Mouse (Mus musculus): ENCODE measurements around the gene Timm17b. TPM values are rescaled to one million over a fixed set of nuclear protein-coding genes. Genes with fewer than 3 reads are reported as not detected.
"Not testable (repeated sequence)": the region's sequence is repeated elsewhere in the genome, so short reads cannot be mapped to it uniquely, and the experiment has no call there.

Gene Timm17b
- polyA plus RNA-seq, 1 experiment from 2014 or later, result 117 TPM

DNA sequence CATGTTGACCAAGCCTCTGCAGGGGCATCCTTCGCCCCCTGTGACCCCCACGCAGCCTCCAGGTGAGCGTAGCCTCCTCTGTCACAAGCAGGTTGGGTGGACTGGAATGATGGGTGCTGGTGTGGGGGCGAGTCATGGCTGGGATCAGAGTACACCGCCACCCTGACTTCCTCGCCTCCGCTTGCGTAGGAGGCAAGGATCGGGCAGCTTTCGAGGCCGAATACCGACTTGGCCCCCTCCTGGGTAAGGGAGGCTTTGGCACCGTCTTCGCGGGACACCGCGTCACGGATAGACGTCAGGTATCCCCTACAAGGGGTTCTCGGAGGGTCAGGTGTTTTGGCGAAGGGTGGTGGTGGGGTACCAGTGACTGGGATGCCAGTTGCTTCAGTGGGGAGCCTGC, 20.7 kb upstream of the Timm17b start:
- 17% methylated on average over 21 of the region's 21 CpGs for WGBS
- 0 out of 2 replicates have a peak, but pooled peaks cover 6% of the 10 kb centered on the region for H3K27me3 ChIP-seq (replicated peaks)
- peak overlapping the region; percentile 91 for H3K4me2 ChIP-seq
- peak overlapping the region; percentile 73 for H3K9ac ChIP-seq
- no peaks in the 10 kb centered on the region for H3K9me3 ChIP-seq (replicated peaks)
- peaks cover 14% of the 10 kb centered on the region for H3K36me3 ChIP-seq
- 0 out of 2 replicates have a peak, but pooled peaks have one; percentile 13 for ATAC-seq (ENCODE audit: insufficient number of reproducible peaks, low FRiP score)
- H3K4me1 ChIP-seq (replicated peaks), result peaks cover 7% of the 10 kb centered on the region; the same call in 1 of the 2 replicates
- no peak overlapping the region for H3K27ac ChIP-seq (ENCODE audit: poor library complexity, severe bottlenecking)
- peak overlapping the region; percentile 52 for H3K4me3 ChIP-seq

DNA sequence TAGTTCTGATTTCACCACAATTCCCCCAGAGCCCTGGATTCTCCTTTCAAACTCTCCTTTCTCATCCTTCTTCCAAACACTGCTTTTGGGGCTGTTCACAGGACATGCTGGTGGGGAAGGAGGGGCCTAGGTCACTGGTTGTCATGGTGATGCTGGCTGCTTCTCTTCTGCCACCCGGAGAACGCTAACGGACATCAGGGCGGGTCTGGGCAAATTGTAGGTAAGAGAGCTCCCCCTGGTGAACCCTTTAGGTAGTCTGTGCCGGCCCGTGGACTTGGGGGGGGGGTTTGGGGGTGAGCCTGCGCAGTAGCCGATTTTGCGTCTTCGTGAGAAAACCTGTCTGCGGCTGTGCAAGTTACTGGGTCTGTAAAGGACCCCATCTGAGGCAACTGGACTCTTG, 19.3 kb upstream of the Timm17b start:
- H3K4me2 ChIP-seq, result peak overlapping the region; percentile 56
- peaks cover 7% of the 10 kb centered on the region; the same call in 1 of the 2 replicates for H3K4me1 ChIP-seq (replicated peaks)
- 9% methylated on average over 11 of the region's 11 CpGs for WGBS
- peaks cover 6% of the 10 kb centered on the region for H3K36me3 ChIP-seq
- no peak overlapping the region for H3K27ac ChIP-seq (ENCODE audit: poor library complexity, severe bottlenecking)
- ATAC-seq (ENCODE audit: insufficient number of reproducible peaks, low FRiP score), result 0 out of 2 replicates have a peak, but pooled peaks have one; percentile 13
- H3K27me3 ChIP-seq (replicated peaks), result 0 out of 2 replicates have a peak, but pooled peaks cover 6% of the 10 kb centered on the region
- H3K9ac ChIP-seq, result no peak overlapping the region
- no peaks in the 10 kb centered on the region for H3K9me3 ChIP-seq (replicated peaks)
- H3K4me3 ChIP-seq, result peak overlapping the region; percentile 20; the same call in 1 of the 2 replicates

DNA sequence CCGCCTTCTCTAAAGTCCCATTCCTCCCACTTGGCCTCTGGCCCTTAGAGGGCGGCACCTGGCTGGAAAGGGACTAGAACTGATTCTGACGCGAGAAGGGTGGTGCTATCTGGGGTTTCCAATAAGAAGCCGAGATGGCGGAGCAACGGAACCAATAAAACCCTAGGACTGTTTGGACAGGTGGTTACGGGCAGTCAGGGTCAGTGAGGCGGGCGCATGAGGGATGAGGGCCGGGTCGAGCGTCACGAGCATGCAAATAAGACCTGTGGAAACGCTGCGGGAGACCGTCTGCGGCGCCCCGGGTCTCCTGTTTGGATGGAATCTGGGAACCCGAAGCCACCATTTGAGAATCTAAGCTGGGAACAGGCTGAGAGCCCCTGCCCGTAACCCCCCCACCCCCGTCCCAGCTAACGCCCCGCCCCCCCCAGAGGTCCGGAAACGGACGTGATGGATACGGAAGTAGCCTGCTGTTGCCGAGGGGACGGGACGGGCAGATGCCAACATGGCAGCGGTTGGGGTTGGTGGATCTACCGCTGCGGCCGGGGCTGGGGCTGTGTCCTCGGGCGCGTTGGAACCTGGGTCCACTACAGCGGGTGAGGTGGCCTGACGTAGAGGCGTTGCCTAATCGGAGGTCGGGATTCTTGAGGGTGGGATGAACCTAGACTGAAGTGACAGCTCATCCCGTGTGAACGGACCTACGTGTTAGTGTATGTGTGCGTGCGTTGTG, 15.2 kb upstream of the Timm17b start, which contains the start of gene Slc35a2:
Slc35a2 (plus strand) TSS at position 188 of the 727 bp plus-strand sequence.
- Histone ChIP-seq H3K4me1 (replicated peaks) (peaks cover 4% of the 10 kb centered on the region; the same call in 1 of the 2 replicates), H3K4me2 (peak within 1 kb of the TSS; percentile 73), H3K9me3 (replicated peaks) (no peaks in the 10 kb centered on the region), H3K27ac (ENCODE audit: poor library complexity, severe bottlenecking) (peak within 1 kb of the TSS; percentile 88), H3K36me3 (0 out of 2 replicates have a peak, but pooled peaks cover 10% of the 10 kb centered on the region), H3K9ac (peak within 1 kb of the TSS; percentile 61), H3K27me3 (replicated peaks) (no peaks in the 10 kb centered on the region), H3K4me3 (peak within 1 kb of the TSS; percentile 68)
- 7% methylated on average over 49 of the region's 49 CpGs for WGBS
- peak; percentile 92 for ATAC-seq (ENCODE audit: insufficient number of reproducible peaks, low FRiP score)

DNA sequence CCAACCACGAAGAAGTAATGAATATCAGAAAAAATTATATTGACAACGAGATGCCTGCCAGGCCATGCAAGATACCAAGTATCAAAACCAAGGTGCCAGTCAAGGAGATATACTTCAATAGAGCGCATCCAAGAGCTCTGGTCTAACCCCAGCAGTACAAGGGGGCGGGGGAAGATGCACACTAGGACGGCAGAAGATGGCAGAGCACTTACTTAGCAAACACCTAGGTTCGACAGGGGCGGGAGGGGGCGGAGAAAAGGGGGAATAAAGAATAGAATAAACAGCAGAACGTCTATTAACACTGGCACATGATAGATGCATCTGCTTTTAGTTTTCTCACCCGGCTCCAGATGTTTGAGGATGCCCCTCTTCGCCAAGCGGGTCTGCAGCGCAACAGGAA, 946 bp upstream of the Timm17b start:
- Histone ChIP-seq H3K9ac (peak overlapping the region; percentile 68), H3K36me3 (peaks cover 25% of the 10 kb centered on the region), H3K4me1 (replicated peaks) (peaks cover 5% of the 10 kb centered on the region; the same call in 1 of the 2 replicates), H3K9me3 (replicated peaks) (no peaks in the 10 kb centered on the region), H3K4me2 (peak overlapping the region; percentile 75), H3K27me3 (replicated peaks) (no peaks in the 10 kb centered on the region), H3K4me3 (peak overlapping the region; percentile 70), H3K27ac (ENCODE audit: poor library complexity, severe bottlenecking) (no peak overlapping the region)
- 30% methylated on average over 13 of the region's 13 CpGs for WGBS
- ATAC-seq (ENCODE audit: insufficient number of reproducible peaks, low FRiP score), result no peak

DNA sequence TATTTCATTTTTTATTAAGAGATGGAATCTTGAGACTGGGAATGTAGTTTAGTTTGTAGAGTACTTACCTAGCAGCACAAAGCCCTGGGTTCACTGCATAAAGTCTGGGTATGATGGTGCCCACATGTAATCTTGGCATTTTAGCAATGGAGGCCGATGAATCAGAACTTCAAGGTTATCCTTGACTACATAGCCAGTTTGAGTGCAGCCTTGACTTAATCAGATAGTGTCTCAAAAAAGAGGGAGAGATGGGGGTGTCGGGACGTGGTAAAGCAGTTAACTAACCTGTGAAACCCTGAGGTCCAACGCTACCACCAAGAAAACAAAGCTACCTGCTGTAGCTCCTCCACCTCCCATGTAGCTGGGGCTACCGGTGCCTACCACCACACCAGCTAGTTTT, 5.3 kb downstream of the Timm17b start:
- H3K4me3 ChIP-seq, result no peak overlapping the region
- no peak overlapping the region for H3K4me2 ChIP-seq
- H3K9me3 ChIP-seq (replicated peaks), result no peaks in the 10 kb centered on the region
- no peaks in the 10 kb centered on the region for H3K4me1 ChIP-seq (replicated peaks)
- H3K27ac ChIP-seq (ENCODE audit: poor library complexity, severe bottlenecking), result no peak overlapping the region
- peaks cover 21% of the 10 kb centered on the region for H3K36me3 ChIP-seq
- no peak overlapping the region for H3K9ac ChIP-seq
- no peak for ATAC-seq (ENCODE audit: insufficient number of reproducible peaks, low FRiP score)
- 87% methylated on average over 5 of the region's 5 CpGs for WGBS
- no peaks in the 10 kb centered on the region for H3K27me3 ChIP-seq (replicated peaks)

DNA sequence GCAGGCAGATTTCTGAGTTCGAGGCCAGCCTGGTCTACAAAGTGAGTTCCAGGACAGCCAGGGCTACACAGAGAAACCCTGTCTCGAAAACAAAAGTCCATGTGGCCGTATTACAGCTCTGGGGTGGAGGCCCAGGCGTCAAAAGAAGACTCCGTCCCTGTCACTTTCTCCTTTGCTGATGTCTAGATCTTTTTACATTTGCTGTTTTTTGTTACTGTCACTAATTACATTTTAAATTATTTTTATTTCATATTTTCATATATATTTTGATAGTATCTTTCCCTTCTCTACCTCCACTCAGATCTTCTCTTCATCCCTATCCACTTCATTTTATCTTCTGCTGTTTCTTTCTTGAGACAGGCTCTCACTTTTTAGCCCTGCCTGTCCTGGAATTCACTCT, 8.6 kb downstream of the Timm17b start, which contains the start of gene Gm10491:
Gm10491 (minus strand) TSS at position 101 of the 400 bp plus-strand sequence.
- no peaks in the 10 kb centered on the region for H3K4me1 ChIP-seq (replicated peaks)
- no peak within 1 kb of the TSS for H3K4me2 ChIP-seq
- no peak within 1 kb of the TSS for H3K4me3 ChIP-seq
- no peaks in the 10 kb centered on the region for H3K9me3 ChIP-seq (replicated peaks)
- ATAC-seq (ENCODE audit: insufficient number of reproducible peaks, low FRiP score), result no peak
- no peak within 1 kb of the TSS for H3K27ac ChIP-seq (ENCODE audit: poor library complexity, severe bottlenecking)
- H3K27me3 ChIP-seq (replicated peaks), result no peaks in the 10 kb centered on the region
- peaks cover 21% of the 10 kb centered on the region for H3K36me3 ChIP-seq
- 82% methylated on average over 5 of the region's 5 CpGs for WGBS
- H3K9ac ChIP-seq, result no peak within 1 kb of the TSS

DNA sequence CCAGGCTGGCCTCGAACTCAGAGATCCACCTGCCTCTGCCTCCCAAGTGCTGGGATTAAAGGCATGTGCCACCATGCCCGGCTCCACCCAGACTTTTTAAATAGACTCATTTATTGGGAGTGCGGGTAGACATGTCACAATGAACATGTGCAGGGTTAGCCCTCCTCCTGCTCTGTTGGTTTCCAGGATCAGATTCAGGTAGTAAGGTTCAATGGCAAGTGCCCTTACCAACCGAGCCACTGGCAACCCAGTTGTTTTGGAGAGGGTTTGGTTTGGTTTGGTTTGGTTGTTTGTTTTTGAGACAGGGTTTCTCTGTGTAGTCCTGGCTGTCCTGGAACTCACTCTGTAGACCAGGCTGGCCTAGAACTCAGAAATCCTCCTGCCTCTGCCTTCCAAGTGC, 10.1 kb downstream of the Timm17b start, which contains the start of gene Gm10490:
Gm10490 (plus strand) TSS at position 301 of the 400 bp plus-strand sequence.
- peaks cover 13% of the 10 kb centered on the region for H3K36me3 ChIP-seq
- not testable (repeated sequence) for H3K9me3 ChIP-seq (replicated peaks); H3K27me3 ChIP-seq (replicated peaks); ATAC-seq (ENCODE audit: insufficient number of reproducible peaks, low FRiP score); H3K9ac ChIP-seq; H3K4me1 ChIP-seq (replicated peaks); H3K4me3 ChIP-seq; H3K27ac ChIP-seq (ENCODE audit: poor library complexity, severe bottlenecking); H3K4me2 ChIP-seq
- WGBS, result 85% methylated on average over 4 of the region's 4 CpGs

DNA sequence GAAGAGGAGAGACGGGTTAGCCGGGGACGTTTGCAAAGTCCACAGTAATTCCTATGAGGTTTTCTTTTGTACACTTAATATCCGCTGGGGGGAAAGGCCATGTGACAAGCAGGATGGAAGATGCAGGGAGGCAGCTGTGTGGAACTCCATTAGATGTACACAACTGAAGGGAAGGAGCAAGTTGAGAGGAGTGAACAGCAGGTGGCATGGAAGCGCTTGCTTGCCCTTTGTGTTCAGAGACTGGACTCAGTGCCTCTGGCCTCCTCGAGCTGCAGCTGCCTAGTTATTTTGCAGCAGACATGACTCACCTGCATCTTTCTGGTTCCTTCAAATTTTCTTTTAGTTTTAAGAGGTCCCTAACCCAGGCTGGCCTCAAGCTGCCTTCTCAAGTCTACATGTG, 11.3 kb downstream of the Timm17b start:
- Histone ChIP-seq H3K27ac (ENCODE audit: poor library complexity, severe bottlenecking) (no peak overlapping the region), H3K9me3 (replicated peaks) (no peaks in the 10 kb centered on the region), H3K9ac (no peak overlapping the region), H3K4me1 (replicated peaks) (no peaks in the 10 kb centered on the region), H3K27me3 (replicated peaks) (no peaks in the 10 kb centered on the region), H3K36me3 (peaks cover 13% of the 10 kb centered on the region), H3K4me3 (no peak overlapping the region), H3K4me2 (no peak overlapping the region)
- WGBS, result 61% methylated on average over 6 of the region's 6 CpGs
- no peak for ATAC-seq (ENCODE audit: insufficient number of reproducible peaks, low FRiP score)

DNA sequence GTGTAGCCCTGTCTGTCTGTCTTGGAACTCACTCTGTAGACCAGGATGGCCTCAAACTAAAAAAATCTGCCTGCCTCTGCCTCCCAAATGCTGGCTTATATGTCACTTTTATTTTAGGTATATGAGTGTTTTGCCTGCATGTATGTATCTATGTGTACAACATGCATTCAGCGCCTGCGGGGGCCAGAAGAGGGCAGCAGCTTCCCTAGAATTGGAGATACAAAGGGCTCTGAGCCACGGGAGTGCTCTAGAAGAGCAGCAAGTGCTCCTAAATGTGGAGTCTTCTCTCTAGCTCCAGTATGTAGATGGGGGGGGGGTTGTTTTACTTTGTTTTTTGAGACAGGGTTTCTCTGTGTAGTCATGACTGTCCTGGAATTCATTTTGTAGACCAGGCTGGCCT, 16.5 kb downstream of the Timm17b start:
- H3K4me3 ChIP-seq; H3K36me3 ChIP-seq; H3K9ac ChIP-seq; ATAC-seq (ENCODE audit: insufficient number of reproducible peaks, low FRiP score); H3K9me3 ChIP-seq (replicated peaks); H3K4me1 ChIP-seq (replicated peaks); H3K4me2 ChIP-seq; H3K27ac ChIP-seq (ENCODE audit: poor library complexity, severe bottlenecking): not testable (repeated sequence)
- 21% methylated on average over 3 of the region's 3 CpGs for WGBS
- peaks cover 25% of the 10 kb centered on the region for H3K27me3 ChIP-seq (replicated peaks)

DNA sequence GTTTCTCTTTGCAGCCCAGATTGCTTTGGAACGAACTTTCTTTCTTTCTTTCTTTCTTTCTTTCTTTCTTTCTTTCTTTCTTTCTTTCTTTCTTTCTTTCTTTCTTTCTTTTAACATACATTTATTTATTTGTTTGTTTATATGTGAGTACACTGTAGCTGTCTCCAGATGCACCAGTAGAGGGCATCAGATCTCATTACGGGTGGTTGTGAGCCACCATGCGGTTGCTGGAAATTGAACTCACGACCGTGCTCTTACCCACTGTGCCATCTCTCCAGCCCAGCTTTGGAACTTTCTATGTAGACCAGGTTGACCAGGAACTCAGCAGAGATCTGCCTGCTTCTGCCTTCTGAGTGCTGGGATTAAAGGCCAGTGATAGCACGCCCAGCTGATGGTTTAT, 18.8 kb downstream of the Timm17b start:
- not testable (repeated sequence) for H3K4me2 ChIP-seq; H3K4me3 ChIP-seq; ATAC-seq (ENCODE audit: insufficient number of reproducible peaks, low FRiP score); H3K27ac ChIP-seq (ENCODE audit: poor library complexity, severe bottlenecking); H3K36me3 ChIP-seq; H3K9ac ChIP-seq; H3K9me3 ChIP-seq (replicated peaks)
- WGBS, result 61% methylated on average over 6 of the region's 6 CpGs
- peaks cover 13% of the 10 kb centered on the region; the same call in 1 of the 2 replicates for H3K4me1 ChIP-seq (replicated peaks)
- peaks cover 47% of the 10 kb centered on the region for H3K27me3 ChIP-seq (replicated peaks)

DNA sequence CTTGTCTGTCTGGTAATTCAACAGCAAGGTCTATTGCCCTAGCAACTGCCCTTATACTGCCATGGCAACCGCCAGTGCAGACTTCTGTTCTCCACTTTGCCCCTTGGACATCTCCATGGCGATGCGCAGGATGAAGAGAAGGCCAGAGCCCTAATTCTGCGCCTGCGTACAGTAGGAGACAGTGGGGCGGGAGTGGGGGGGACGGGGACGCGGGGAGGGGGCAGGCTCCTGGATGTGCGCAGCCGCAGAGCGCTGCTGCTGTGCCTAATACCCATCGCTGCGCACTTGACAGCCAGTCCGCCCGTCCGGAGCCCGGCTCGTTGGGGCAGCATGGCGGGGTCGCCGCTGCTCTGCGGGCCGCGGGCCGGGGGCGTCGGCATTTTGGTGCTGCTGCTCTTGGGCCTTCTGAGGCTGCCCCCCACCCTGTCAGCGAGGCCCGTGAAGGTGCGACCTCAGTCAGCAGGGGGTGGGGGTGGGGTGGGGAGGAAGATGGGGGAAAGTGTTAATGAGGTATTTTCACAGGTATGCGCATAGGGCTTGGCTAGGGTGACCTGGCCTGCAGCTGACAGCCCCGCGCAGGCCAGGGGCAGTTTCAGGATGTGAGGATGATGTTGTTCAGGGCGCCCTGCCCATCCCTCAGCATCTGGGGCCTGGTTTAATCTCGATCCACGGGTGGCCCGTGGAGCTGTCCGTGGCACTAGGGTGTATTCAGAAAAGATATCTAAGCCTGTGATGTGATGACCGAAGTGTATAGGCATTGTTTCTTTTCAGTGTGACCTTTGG, 20.6 kb downstream of the Timm17b start, which contains the start of gene Pcsk1n:
Pcsk1n (plus strand) TSS at position 222 of the 783 bp plus-strand sequence.
- Histone ChIP-seq H3K36me3 (no peaks in the 10 kb centered on the region), H3K27ac (ENCODE audit: poor library complexity, severe bottlenecking) (no peak within 1 kb of the TSS), H3K9me3 (replicated peaks) (peaks cover 3% of the 10 kb centered on the region; the same call in 1 of the 2 replicates), H3K4me3 (peak within 1 kb of the TSS; percentile 27), H3K4me2 (peak within 1 kb of the TSS; percentile 59), H3K27me3 (replicated peaks) (peaks cover 62% of the 10 kb centered on the region), H3K4me1 (replicated peaks) (peaks cover 13% of the 10 kb centered on the region; the same call in 1 of the 2 replicates), H3K9ac (no peak within 1 kb of the TSS)
- 6% methylated on average over 38 of the region's 40 CpGs for WGBS
- ATAC-seq (ENCODE audit: insufficient number of reproducible peaks, low FRiP score), result no peak
